Mouse (Mus musculus) urinary bladder, adult 18-20 months (tissue): ENCODE measurements around the gene Eif2b3.

Experiments used
- DNase-seq, 2 experiments: peaks; one replicate each; pipeline ENCODE4 v3.0.0; 2022; ENCODE audit warnings: low spot score in 2 of 2, mixed read lengths in 2 of 2

The Eif2b3 gene

DNA sequence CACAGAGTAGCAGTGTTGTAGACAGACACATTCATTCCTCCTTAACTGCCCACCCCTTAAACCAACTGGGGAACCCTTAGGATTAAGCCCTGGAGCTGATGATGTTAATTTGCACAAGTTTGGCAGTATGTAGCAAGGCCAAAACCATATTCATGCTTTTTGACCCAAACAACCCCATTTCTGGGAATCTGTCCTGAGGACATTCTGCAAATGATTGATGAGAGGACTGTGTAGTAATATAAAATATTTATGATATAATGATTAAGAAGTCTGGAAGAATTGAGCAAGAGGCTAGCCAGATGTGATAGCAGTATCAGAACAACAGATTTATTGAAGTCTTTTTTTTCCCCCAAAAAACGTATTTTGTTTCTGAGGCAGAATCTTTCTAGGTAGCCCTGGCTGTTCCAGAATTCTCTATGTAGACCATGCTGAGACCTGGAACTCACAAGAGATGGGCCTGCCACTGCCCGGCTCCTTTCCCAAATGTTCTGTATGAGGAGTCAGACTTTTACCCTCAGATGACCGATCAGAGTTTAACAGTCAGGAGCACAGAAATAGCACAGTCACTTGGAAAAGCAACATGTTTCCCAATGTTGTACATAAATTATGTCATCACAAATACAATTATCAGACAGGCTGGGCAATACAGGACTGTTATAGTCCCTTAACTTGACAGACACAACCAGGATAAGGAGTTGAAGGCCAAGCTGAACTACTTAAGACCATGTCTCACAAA is 75.6 kb downstream of the Eif2b3 start:
- no peak for DNase-seq

- DNase-seq, result peak in 1 of 2 experiments; percentile 42
Measured at GRCm38 (mm10) chr4:117095551-117096452, 76.6 kb downstream of the Eif2b3 start, which contains the start of gene Ptch2. TSS of gene Ptch2 (plus strand) at chr4:117096075.

GRCm38 (mm10) chr4:117096666-117097065 is 77.5 kb downstream of the Eif2b3 start:
- no peak for DNase-seq

DNA sequence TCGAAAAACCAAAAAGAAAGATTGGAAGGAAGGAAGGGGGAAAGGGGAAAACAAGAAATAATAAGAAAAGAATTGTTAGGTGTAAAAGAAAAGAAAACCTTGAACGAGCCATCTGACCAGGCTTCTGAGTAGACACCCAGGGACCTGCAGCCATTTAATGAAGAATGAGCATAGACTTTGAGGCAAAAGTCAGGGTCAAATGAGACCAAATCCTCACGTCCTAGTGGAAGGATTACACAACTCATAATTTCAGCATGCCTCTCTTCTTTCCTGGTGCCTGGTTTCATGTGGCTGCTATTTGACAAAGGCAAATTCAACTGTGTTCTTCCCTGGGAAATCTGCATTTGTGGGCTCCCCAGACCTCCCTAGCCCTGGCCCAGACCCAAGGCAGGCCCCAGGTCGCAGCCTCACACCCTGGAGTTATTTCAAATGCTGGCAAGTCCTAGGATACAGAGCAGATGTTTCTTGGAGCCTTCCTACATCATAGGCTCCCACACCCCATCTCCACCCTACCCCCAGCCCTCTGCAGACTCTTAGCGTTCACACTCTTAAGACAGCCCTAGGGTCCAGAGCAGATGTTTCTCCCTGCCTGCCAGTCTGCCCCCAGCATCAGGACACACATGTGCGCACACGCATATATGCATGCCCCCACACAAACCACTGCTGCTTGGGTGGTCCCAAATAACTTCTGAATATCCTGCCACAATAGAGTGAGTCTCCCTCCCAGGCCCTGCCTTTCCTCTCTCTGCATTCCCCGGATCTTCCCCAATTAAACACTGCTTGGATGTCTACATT is 79.0 kb downstream of the Eif2b3 start:
- no peak for DNase-seq

DNA sequence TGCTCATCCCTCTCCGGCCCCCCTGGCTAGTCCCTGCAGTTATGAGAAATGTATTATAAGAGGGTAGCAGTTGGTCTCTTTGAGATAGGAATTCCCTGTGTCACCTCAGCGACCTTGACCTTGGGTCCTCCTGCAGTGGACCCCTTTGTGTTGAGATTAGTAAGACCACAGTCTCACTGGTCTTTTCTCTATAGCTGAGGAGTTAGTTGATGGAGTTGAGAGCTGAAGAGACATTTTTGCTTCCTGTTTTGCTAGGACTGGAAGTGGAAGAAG is 79.5 kb downstream of the Eif2b3 start:
- no peak for DNase-seq

GRCm38 (mm10) chr4:117100036-117100435 is 80.8 kb downstream of the Eif2b3 start:
- no peak for DNase-seq

GRCm38 (mm10) chr4:117101218-117101617 is 82.0 kb downstream of the Eif2b3 start:
- DNase-seq, result no peak

- no peak for DNase-seq
Measured at GRCm38 (mm10) chr4:117104672-117105071, 85.5 kb downstream of the Eif2b3 start.

GRCm38 (mm10) chr4:117105127-117105526 is 85.9 kb downstream of the Eif2b3 start:
- DNase-seq, result no peak

- no peak for DNase-seq
Measured at GRCm38 (mm10) chr4:117107813-117108523, 88.8 kb downstream of the Eif2b3 start.

DNA sequence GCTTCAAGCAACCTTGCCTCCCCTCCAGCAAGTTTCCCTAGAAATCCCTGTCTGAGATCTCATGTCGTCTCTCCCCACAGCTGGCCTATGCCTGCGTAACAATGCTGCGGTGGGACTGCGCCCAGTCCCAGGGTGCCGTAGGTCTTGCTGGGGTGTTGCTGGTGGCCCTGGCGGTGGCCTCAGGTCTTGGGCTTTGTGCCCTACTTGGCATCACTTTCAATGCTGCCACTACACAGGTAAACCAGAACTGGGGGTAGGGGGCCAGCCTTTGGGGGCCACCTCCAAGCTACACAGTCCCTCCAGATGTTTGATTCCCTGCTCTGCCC is 89.3 kb downstream of the Eif2b3 start:
- DNase-seq, result no peak

DNA sequence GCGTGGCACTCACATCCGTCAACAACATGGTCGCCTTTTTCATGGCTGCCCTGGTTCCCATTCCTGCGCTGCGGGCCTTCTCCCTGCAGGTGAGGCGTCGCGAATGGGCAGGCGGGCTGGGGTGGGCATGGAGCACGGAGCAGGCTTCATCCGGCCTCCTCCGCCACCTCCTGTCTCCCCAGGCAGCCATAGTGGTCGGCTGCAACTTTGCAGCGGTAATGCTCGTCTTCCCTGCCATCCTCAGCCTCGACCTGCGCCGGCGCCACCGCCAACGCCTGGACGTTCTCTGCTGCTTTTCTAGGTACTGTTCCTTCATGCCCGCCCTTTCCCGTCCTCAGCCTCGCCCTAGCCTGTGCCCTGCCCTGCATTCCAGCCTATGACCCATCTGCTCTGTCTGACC is 90.1 kb downstream of the Eif2b3 start:
- no peak for DNase-seq

- DNase-seq, result no peak
Measured at GRCm38 (mm10) chr4:117110249-117110648, 91.0 kb downstream of the Eif2b3 start.

- DNase-seq, result no peak
Measured at GRCm38 (mm10) chr4:117110985-117111384, 91.8 kb downstream of the Eif2b3 start.

DNA sequence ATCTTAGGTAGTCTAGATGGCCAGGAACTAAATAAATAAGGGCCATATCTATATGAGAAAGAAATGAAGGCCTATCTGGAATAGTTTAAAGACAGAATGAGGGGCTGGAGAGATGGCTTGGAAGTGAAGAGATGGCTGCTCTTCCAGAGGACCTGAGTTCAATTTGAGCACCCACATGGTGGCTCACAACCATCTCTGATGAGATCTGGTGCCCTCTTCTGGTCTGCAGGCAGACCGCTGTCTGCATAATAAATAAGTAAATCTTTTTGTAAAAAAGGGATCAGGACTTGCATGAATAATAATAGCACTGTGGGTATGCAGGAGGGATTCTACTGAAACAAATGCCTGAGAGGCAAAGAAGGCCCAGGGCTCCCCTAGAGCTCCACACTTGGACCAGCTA is 94.0 kb downstream of the Eif2b3 start:
- no peak for DNase-seq

DNA sequence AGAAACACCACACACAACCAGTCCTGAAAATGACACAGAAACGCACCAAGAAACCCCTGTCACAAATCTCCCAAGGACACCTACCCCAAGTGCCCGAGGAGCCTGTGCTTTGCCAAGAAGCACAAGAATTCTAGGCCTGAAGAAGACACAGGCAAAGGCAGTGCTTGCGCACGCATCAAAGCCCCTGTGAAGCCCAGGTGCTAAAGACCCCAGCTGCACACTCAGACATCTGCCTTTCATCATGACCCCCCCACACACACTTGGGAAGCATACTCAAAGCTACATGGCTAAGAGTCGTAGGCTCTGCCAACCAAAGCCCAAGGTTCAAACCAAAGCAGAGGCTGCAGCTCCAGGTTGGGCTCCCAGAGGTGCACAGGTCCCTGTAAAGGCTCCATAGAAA is 96.4 kb downstream of the Eif2b3 start:
- no peak for DNase-seq

GRCm38 (mm10) chr4:117117931-117118330 is 98.7 kb downstream of the Eif2b3 start:
- no peak for DNase-seq

GRCm38 (mm10) chr4:117119636-117120035 is 100.4 kb downstream of the Eif2b3 start:
- DNase-seq, result no peak

GRCm38 (mm10) chr4:117120052-117120444 is 100.8 kb downstream of the Eif2b3 start:
- DNase-seq, result no peak

- peak; percentile 81 to 96 for DNase-seq
Measured at GRCm38 (mm10) chr4:117120445-117121414, 101.5 kb downstream of the Eif2b3 start.

- no peak for DNase-seq
Measured at GRCm38 (mm10) chr4:117122209-117122608, 103.0 kb downstream of the Eif2b3 start.
